Mouse (Mus musculus) small intestine, adult 2 months (tissue): ENCODE data around the gene Eddm3b.

ENCODE experiments used
- CTCF ChIP-seq: fragments of 200-500 bp; IDR thresholded peaks from 2 replicates; pipeline ENCODE4 v1.5.1; 2012; ENCODE audit warnings: low read depth, mild to moderate bottlenecking, control low read depth, inconsistent platforms, low read length, moderate library complexity, mixed read lengths; ENCODE audit not compliant: insufficient replicate concordance, insufficient read length; ENCODE audit errors: extremely low read depth
- POLR2A ChIP-seq: fragments of 200-500 bp; IDR thresholded peaks from 2 replicates; pipeline ENCODE4 v1.6.1; 2012; ENCODE audit warnings: low read depth, mild to moderate bottlenecking, control low read depth, inconsistent platforms, low read length, moderate library complexity

GRCm38 (mm10) chr14:51145521-51145920 lies 31.3 kb downstream of the Eddm3b start:
- TF ChIP-seq CTCF (no peak), POLR2A (no peak)
